Mouse (Mus musculus): Measurements from ENCODE around the gene Apbb2. TPM values are rescaled to one million over a fixed set of nuclear protein-coding genes. Genes with fewer than 3 reads are reported as not detected.

Gene Apbb2
- polyA plus RNA-seq, 1 experiment from 2014 or later = 69.5 TPM

DNA sequence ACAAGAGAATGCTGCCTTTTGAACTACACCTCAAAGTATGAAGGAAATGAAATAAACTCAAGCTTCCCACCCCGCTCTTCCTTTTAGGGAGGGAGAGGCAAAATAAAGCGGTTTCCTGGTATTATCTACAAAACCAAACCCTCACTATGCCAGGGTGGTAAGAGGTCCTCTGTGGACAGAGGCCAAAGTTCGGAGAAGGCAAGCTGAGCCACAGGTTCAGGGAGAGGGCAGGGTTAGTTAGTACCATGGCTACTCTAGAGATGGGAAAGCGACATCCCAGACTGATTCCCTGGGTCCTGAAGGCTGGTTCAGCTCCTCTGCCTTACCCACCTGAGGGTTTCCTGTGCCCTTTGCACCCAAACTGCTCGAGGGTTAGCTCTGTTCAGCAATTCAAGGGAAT, 159.7 kb downstream of the Apbb2 start:
- Histone ChIP-seq H3K4me3 (no peak overlapping the region), H3K9ac (replicated peaks) (no peak overlapping the region), H3K27me3 (no peaks in the 10 kb centered on the region), H3K27ac (replicated peaks) (no peak overlapping the region), H3K9me3 (no peaks in the 10 kb centered on the region), H3K36me3 (peaks cover 3% of the 10 kb centered on the region; the same call in 1 of the 2 replicates), H3K4me2 (replicated peaks) (no peak overlapping the region), H3K4me1 (no peaks in the 10 kb centered on the region)
- WGBS = 79% methylated on average over 5 of the region's 5 CpGs
- ATAC-seq (ENCODE audit: low FRiP score, low read depth) = no peak

DNA sequence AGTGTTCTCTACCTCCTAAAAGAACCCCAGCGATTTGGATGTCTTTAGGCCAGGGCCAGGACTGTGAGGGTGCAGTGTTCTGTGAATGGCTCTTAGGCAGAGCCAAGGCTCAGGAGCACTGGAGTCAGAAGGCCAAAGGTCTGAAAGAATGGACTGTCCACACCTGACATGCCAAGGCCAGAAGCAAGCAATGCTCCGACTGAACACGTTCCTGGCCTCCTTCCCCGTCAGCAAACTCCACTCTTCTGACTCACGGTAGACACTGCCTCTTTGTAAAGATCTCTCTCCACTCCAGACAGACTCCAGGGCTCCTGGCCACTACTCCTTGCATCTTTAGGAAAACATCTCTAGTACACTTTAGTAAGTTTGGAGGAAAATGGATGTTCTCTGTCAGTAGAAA, 163.3 kb downstream of the Apbb2 start:
- Histone ChIP-seq H3K9ac (replicated peaks) (no peak overlapping the region), H3K4me2 (replicated peaks) (no peak overlapping the region), H3K27ac (replicated peaks) (no peak overlapping the region), H3K9me3 (no peaks in the 10 kb centered on the region), H3K4me1 (no peaks in the 10 kb centered on the region), H3K4me3 (no peak overlapping the region), H3K27me3 (no peaks in the 10 kb centered on the region), H3K36me3 (peaks cover 10% of the 10 kb centered on the region)
- ATAC-seq (ENCODE audit: low FRiP score, low read depth) = no peak
- WGBS = 88% methylated on average over 5 of the region's 5 CpGs

DNA sequence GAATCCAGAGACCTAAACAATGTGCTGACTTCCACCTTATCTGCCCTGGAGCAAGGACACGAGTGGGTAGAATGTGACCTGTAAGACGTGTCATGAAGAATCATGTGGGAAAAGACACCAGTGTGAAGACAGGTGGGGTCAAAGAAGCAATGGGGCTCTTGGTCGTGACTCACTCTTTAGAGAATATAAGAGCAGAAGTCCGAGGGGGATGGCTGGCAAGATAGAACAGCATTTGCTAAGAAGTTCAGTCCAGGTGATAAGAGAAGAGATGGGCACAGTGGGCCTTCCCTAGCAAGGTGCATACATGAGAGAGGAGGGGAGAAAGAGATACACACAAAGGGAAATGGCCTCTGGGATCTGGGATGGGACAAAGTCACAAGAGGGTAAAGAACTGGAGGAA, 163.8 kb downstream of the Apbb2 start:
- ATAC-seq (ENCODE audit: low FRiP score, low read depth) = no peak

DNA sequence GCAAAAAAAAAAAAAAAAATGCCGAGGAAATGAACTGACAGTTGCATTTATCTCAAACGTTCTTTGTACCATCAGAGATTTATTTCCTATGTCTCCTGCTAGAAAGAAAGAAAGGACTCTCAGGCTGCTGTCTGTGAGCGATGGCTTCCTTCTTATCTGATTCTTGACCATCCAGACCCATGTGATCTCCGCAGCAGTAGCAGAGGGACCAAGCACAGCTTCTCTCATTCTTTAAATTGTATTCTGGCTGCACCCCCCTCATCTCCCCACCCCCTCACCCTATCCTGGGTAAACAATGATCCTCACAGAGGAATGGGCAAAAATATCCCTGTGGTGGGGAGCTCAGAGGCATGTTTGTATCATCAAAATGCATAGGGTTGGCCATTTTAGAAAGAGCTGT, 165.5 kb downstream of the Apbb2 start:
- WGBS = 75% methylated on average over 4 of the region's 4 CpGs
- H3K9me3 ChIP-seq = no peaks in the 10 kb centered on the region
- ATAC-seq (ENCODE audit: low FRiP score, low read depth) = no peak
- no peaks in the 10 kb centered on the region for H3K27me3 ChIP-seq
- H3K9ac ChIP-seq (replicated peaks) = no peak overlapping the region
- no peak overlapping the region for H3K27ac ChIP-seq (replicated peaks)
- no peak overlapping the region for H3K4me3 ChIP-seq
- H3K36me3 ChIP-seq = peaks cover 10% of the 10 kb centered on the region
- H3K4me2 ChIP-seq (replicated peaks) = no peak overlapping the region
- no peaks in the 10 kb centered on the region for H3K4me1 ChIP-seq

More for the DNA sequence above, 163.8 kb downstream of the Apbb2 start:
- no peaks in the 10 kb centered on the region for H3K4me1 ChIP-seq
- H3K9me3 ChIP-seq = no peaks in the 10 kb centered on the region
- no peaks in the 10 kb centered on the region for H3K27me3 ChIP-seq
- no peak overlapping the region for H3K9ac ChIP-seq (replicated peaks)
- H3K4me3 ChIP-seq = no peak overlapping the region
- no peak overlapping the region for H3K27ac ChIP-seq (replicated peaks)
- H3K36me3 ChIP-seq = peaks cover 10% of the 10 kb centered on the region
- WGBS = 87% methylated on average over 4 of the region's 4 CpGs
- H3K4me2 ChIP-seq (replicated peaks) = no peak overlapping the region

DNA sequence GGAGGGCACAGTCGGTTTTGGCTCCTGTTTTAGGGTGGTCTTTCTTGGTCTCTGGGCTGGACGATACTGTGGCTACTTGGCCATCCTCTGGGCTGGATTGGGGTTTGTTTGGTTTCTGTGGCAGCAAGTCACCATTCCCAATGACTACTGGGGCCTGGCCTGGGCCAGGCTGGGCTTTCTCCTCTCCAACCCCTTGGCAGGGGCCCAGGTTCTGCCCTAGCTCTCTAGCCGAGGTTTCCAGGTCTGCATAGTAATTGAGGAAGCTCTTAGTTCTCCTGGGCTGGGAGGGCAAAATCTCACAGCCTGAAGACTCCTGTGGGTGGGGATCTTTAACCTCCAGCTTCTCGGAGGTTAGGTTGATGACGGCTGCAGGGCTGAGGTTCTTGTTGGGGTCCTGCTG, 167.0 kb downstream of the Apbb2 start:
- H3K4me3 ChIP-seq = no peak overlapping the region
- no peak overlapping the region for H3K9ac ChIP-seq (replicated peaks)
- no peaks in the 10 kb centered on the region for H3K4me1 ChIP-seq
- no peaks in the 10 kb centered on the region for H3K9me3 ChIP-seq
- no peak overlapping the region for H3K27ac ChIP-seq (replicated peaks)
- no peaks in the 10 kb centered on the region for H3K27me3 ChIP-seq
- no peak overlapping the region for H3K4me2 ChIP-seq (replicated peaks)
- H3K36me3 ChIP-seq = peaks cover 10% of the 10 kb centered on the region
- WGBS = 86% methylated on average over 5 of the region's 5 CpGs
- no peak for ATAC-seq (ENCODE audit: low FRiP score, low read depth)

DNA sequence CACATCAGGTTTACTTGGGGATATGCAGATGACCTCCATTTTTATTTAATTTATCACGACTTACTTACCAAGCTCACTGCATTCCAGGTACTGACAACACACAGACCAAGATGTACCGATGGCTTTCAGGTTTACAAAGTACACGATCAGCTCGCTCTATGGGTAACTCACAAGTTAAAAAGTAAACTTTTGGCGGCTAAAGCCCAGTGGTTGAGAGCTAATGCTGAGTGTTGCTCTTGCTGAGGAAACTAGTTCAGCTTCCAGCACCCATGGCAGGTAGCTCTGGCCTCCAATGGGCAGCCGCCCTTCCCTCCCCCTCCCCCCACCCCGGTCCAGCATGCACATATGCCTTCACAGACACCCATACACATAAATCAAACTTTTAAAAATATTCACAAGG, 173.1 kb downstream of the Apbb2 start:
- Histone ChIP-seq H3K27me3 (no peaks in the 10 kb centered on the region), H3K4me1 (0 out of 2 replicates have a peak, but pooled peaks cover 3% of the 10 kb centered on the region), H3K36me3 (no peaks in the 10 kb centered on the region), H3K9ac (replicated peaks) (no peak overlapping the region), H3K4me3 (no peak overlapping the region), H3K27ac (replicated peaks) (no peak overlapping the region), H3K4me2 (replicated peaks) (no peak overlapping the region), H3K9me3 (no peaks in the 10 kb centered on the region)
- ATAC-seq (ENCODE audit: low FRiP score, low read depth) = no peak
- 93% methylated on average over 7 of the region's 7 CpGs for WGBS

DNA sequence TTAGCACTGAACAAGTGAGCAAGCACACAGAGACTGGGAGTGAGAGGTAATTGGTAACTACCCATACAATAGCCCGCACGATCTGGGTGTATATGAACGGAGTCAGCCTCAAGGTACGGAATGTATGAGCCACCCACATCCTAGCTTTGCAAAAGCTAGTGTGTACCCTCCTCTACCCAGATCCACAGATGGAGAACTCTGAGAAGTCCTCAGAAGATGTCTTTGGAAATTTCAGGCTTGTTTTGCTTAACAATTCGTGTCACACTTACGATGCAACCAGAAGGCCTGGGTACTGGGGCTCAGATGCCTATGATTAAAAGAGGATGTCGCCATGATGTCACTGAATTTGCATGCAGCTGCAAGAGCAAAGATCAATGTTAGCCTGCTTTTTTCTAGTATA, 176.3 kb downstream of the Apbb2 start:
- WGBS = 83% methylated on average over 7 of the region's 7 CpGs
- Histone ChIP-seq H3K9ac (replicated peaks) (no peak overlapping the region), H3K27me3 (no peaks in the 10 kb centered on the region)

DNA sequence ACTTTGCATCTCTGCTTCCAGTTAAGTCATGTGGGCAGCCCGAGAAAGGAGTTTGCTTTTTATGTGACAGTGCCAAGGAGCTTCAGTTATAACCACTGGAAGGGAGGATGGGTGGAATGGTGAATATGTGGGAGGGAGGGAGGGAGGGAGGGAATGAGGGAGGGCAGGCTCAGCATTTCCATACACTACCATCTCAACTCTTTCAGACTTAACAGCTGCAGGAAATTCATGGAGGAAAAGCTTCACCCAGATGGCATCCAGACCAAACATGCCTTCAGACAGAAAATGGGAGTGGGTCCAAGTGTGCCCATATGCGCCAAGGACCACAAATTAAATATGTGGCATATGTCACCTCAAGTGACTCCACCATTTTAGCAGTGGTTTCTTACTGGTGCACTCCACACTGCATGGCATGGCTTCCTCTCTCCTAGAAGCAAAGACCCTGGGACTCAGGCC, 181.8 kb downstream of the Apbb2 start:
- H3K4me1 ChIP-seq = no peaks in the 10 kb centered on the region
- no peak overlapping the region for H3K9ac ChIP-seq (replicated peaks)
- H3K4me3 ChIP-seq = no peak overlapping the region
- H3K9me3 ChIP-seq = no peaks in the 10 kb centered on the region
- H3K27ac ChIP-seq (replicated peaks) = no peak overlapping the region
- H3K36me3 ChIP-seq = no peaks in the 10 kb centered on the region
- WGBS = 92% methylated on average over 2 of the region's 2 CpGs
- H3K27me3 ChIP-seq = no peaks in the 10 kb centered on the region
- ATAC-seq (ENCODE audit: low FRiP score, low read depth) = no peak
- no peak overlapping the region for H3K4me2 ChIP-seq (replicated peaks)

More for the DNA sequence above, 176.3 kb downstream of the Apbb2 start:
- Histone ChIP-seq H3K4me2 (replicated peaks) (no peak overlapping the region), H3K27ac (replicated peaks) (no peak overlapping the region), H3K4me3 (no peak overlapping the region), H3K9me3 (no peaks in the 10 kb centered on the region), H3K4me1 (0 out of 2 replicates have a peak, but pooled peaks cover 3% of the 10 kb centered on the region), H3K36me3 (no peaks in the 10 kb centered on the region)
- no peak for ATAC-seq (ENCODE audit: low FRiP score, low read depth)

DNA sequence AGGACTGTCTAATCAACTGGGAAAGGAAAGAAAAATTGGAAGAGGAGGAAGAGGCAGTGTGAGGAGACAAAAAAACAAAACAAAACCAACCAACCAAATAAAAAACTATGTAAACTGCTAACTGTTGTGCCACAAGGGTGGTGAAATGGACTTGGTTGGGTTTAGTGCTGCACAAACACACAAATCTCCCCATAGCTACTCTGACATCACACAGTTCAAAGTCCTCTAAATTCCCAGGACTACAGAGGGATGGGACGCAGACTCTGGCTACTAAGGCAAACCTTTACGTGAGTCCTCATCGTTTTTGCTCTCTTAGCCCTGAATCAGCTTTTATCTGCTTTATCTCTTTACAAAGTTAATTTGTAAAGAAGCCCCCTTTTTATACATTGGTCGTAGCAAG, 183.4 kb downstream of the Apbb2 start:
- Histone ChIP-seq H3K4me2 (replicated peaks) (no peak overlapping the region), H3K4me3 (no peak overlapping the region), H3K27me3 (no peaks in the 10 kb centered on the region), H3K9me3 (no peaks in the 10 kb centered on the region), H3K36me3 (no peaks in the 10 kb centered on the region), H3K27ac (replicated peaks) (no peak overlapping the region), H3K4me1 (no peaks in the 10 kb centered on the region), H3K9ac (replicated peaks) (no peak overlapping the region)
- WGBS = 95% methylated on average over 4 of the region's 4 CpGs
- no peak for ATAC-seq (ENCODE audit: low FRiP score, low read depth)

DNA sequence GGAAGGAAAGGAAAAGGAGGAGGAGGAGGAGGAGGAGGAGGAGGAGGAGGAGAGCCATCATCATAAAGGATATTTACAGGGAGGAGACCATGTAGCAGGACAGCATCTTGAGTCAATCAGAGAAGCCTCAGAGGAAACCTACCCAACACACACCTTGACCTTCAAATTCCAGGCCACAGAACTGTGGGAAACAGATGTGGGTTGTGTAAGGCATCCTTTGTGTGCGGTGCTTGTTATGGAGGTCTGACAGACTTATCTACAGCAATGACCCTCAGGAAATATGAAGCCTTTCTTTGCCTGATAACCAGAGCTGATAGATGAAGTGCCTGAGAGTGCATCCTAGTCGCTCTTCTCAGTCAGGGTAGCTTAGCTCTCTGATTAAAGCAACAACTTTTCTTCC, 189.5 kb downstream of the Apbb2 start:
- no peak overlapping the region for H3K27ac ChIP-seq (replicated peaks)
- H3K36me3 ChIP-seq = no peaks in the 10 kb centered on the region
- no peak overlapping the region for H3K4me3 ChIP-seq
- ATAC-seq (ENCODE audit: low FRiP score, low read depth) = no peak
- 0 out of 2 replicates have a peak, but pooled peaks cover 4% of the 10 kb centered on the region for H3K4me1 ChIP-seq
- no peaks in the 10 kb centered on the region for H3K9me3 ChIP-seq
- WGBS = 85% methylated on average over 2 of the region's 2 CpGs
- H3K27me3 ChIP-seq = no peaks in the 10 kb centered on the region
- no peak overlapping the region for H3K9ac ChIP-seq (replicated peaks)
- H3K4me2 ChIP-seq (replicated peaks) = no peak overlapping the region

DNA sequence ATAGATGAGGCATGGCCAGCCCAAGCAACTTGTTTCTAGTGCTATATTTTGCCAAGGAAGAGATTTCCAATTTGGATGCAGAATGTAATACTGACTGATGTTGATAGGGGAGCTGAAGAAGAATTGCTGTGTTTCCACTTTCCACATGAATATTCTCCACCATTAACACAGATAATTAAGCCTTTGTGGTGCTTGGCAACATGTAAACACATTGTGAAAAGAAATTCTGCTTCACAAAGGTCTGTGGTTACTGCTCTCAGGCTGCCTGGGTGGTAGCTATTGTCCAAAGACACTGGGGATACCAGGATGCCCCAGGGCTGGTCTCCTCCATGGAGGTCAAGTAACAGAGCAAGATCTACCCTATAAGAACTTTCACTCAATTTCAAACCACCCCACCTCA, 190.5 kb downstream of the Apbb2 start:
- Histone ChIP-seq H3K9ac (replicated peaks) (no peak overlapping the region), H3K4me2 (replicated peaks) (no peak overlapping the region), H3K4me3 (no peak overlapping the region), H3K27me3 (no peaks in the 10 kb centered on the region), H3K27ac (replicated peaks) (no peak overlapping the region), H3K9me3 (no peaks in the 10 kb centered on the region), H3K4me1 (0 out of 2 replicates have a peak, but pooled peaks cover 4% of the 10 kb centered on the region), H3K36me3 (no peaks in the 10 kb centered on the region)
- ATAC-seq (ENCODE audit: low FRiP score, low read depth) = no peak

DNA sequence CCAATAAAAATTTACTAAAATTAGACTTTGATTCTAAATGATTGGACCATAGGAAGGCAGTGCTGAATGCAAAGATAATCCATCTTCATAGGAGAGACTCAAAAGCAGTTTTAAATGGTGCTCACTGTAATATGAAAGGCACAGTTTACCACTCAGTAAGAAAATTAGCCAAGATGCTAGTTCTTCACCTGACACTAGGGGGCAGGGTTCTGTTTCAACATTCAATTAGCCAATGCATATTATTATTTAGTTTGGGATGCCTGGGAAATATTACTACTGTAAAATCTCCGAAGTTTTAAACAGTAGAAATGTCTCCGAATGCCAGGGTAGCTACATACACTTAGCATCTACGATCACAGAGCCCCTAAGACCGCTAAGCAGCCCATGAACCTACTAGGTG, 194.7 kb downstream of the Apbb2 start:
- no peak overlapping the region for H3K4me3 ChIP-seq
- no peak for ATAC-seq (ENCODE audit: low FRiP score, low read depth)
- no peak overlapping the region for H3K27ac ChIP-seq (replicated peaks)
- H3K27me3 ChIP-seq = no peaks in the 10 kb centered on the region
- H3K9me3 ChIP-seq = no peaks in the 10 kb centered on the region
- WGBS = 74% methylated on average over 4 of the region's 4 CpGs
- 0 out of 2 replicates have a peak, but pooled peaks cover 4% of the 10 kb centered on the region for H3K4me1 ChIP-seq
- no peaks in the 10 kb centered on the region for H3K36me3 ChIP-seq
- H3K4me2 ChIP-seq (replicated peaks) = no peak overlapping the region
- H3K9ac ChIP-seq (replicated peaks) = no peak overlapping the region

DNA sequence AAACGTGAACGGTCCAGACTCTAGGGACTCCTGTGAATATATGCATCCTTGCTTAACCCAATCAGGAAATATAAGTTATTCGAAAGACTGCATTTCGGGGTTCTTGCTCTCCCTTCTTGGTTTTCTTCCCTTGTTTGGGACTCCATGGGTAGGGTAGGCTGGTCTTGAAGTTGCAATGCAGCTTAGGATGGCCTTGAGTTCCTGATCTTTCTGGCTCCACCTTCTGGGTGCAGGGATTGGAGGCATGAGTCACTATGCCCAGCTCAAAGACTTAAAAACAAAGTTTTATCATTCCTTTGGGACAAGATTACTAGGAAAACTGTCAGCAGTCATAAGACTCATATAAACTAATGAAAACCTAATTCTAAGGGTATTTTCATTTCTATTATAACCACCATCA, 195.1 kb downstream of the Apbb2 start:
- whole genome bisulfite sequencing = 90% methylated on average over 4 of the region's 4 CpGs
- no peaks in the 10 kb centered on the region for H3K36me3 ChIP-seq
- H3K4me3 ChIP-seq = no peak overlapping the region
- no peaks in the 10 kb centered on the region for H3K9me3 ChIP-seq
- 0 out of 2 replicates have a peak, but pooled peaks cover 4% of the 10 kb centered on the region for H3K4me1 ChIP-seq
- H3K4me2 ChIP-seq (replicated peaks) = no peak overlapping the region
- ATAC-seq (ENCODE audit: low FRiP score, low read depth) = no peak
- no peaks in the 10 kb centered on the region for H3K27me3 ChIP-seq
- no peak overlapping the region for H3K27ac ChIP-seq (replicated peaks)
- no peak overlapping the region for H3K9ac ChIP-seq (replicated peaks)
